8 mouse cellular contexts compared by ENCODE assay signal in genomic region chr2:57301539-57301938, GRCm38 (mm10).
DNase-seq lines count a peak whose midpoint lies in the region; ATAC-seq lines count a peak whose summit lies in the region.

No protein-coding gene starts in this region.

- H3K9me3 ChIP-seq in heart, embryonic 16.5 days (replicated peaks; ENCODE audit: control insufficient read depth, low read length) = no peaks in the 10 kb centered on the region

- DNase-seq in layer of hippocampus, adult 9-11 months = peak; percentile 13
- DNase-seq in layer of hippocampus, adult 8-10 months (ENCODE audit: low spot score in 2 of 2) = no peak
- DNase-seq in adrenal gland, postnatal 25 days = peak; percentile 45
- DNase-seq in T-cell, adult 2 months (ENCODE audit: low spot score) = no peak
- no peak for DNase-seq in thymus, postnatal 14 days
- no peak for DNase-seq in left cerebral cortex, postnatal 25 days (ENCODE audit: low spot score in 2 of 2)

- ATAC-seq in heart, embryonic 16.5 days (replicated peaks; ENCODE audit: extremely low read depth, insufficient read depth, low FRiP score) = 0 out of 2 replicates have a peak, but pooled peaks have one; percentile 49
- ATAC-seq in megakaryocyte progenitor cell, adult 5-6 weeks (replicated peaks; ENCODE audit: poor library complexity) = peak; percentile 39; the same call in 1 of the 2 replicates

- no peak overlapping the region for H3K4me3 ChIP-seq in heart, embryonic 16.5 days (ENCODE audit: low read length)

- no peak overlapping the region for H3K27ac ChIP-seq in heart, embryonic 16.5 days (ENCODE audit: low read length)

- no peaks in the 10 kb centered on the region for H3K4me1 ChIP-seq in heart, embryonic 16.5 days (ENCODE audit: control insufficient read depth, insufficient read depth, low read length)

- WGBS in heart, embryonic 16.5 days = 33% methylated on average over 3 of the region's 3 CpGs

- H3K9ac ChIP-seq in heart, embryonic 16.5 days (ENCODE audit: low read length) = no peak overlapping the region

- no peak overlapping the region for H3K4me2 ChIP-seq in heart, embryonic 16.5 days (ENCODE audit: low read depth, low read length)

- H3K27me3 ChIP-seq in heart, embryonic 16.5 days (ENCODE audit: control insufficient read depth, insufficient read depth, low read length) = no peaks in the 10 kb centered on the region

- intact Hi-C loops in left cerebral cortex, postnatal 25 days (cut with DNase I) = no loop called here

- no peaks in the 10 kb centered on the region for H3K36me3 ChIP-seq in heart, embryonic 16.5 days (ENCODE audit: control insufficient read depth, insufficient read depth)

Comparison
In these comparisons a context has a peak if more than half of its experiments do, and no peak if none do; other contexts are left out.
1. DNase-seq: peak in layer of hippocampus, adult 9-11 months (single experiment) and adrenal gland, postnatal 25 days (single experiment); none in layer of hippocampus, adult 8-10 months (0 of 2), T-cell, adult 2 months (single experiment), thymus, postnatal 14 days (single experiment) and left cerebral cortex, postnatal 25 days (0 of 2).